Mouse (Mus musculus): ENCODE results near the gene Rgs8. TPM values are rescaled to one million over a fixed set of nuclear protein-coding genes. Genes with fewer than 3 reads are reported as not detected.

Rgs8 gene
- total RNA-seq, 2 experiments from 2014 or later: not detected

- no peak for DNase-seq
Observed at GRCm38 (mm10) chr1:153704996-153705395, 52.2 kb downstream of the Rgs8 start.

- DNase-seq: no peak
Observed at GRCm38 (mm10) chr1:153708626-153709025, 55.8 kb downstream of the Rgs8 start.

- DNase-seq: no peak
Observed at GRCm38 (mm10) chr1:153709451-153709850, 56.6 kb downstream of the Rgs8 start.

GRCm38 (mm10) chr1:153711544-153712262 is 58.9 kb downstream of the Rgs8 start:
- DNase-seq: no peak

GRCm38 (mm10) chr1:153712633-153713032 is 59.8 kb downstream of the Rgs8 start:
- DNase-seq: no peak

GRCm38 (mm10) chr1:153717990-153718389 is 65.2 kb downstream of the Rgs8 start:
- DNase-seq: no peak

- DNase-seq: no peak
Observed at GRCm38 (mm10) chr1:153720935-153721334, 68.1 kb downstream of the Rgs8 start.

GRCm38 (mm10) chr1:153721565-153722310 is 68.9 kb downstream of the Rgs8 start:
- DNase-seq: no peak

- DNase-seq: no peak
Observed at GRCm38 (mm10) chr1:153723426-153723825, 70.6 kb downstream of the Rgs8 start.

GRCm38 (mm10) chr1:153726636-153727035 is 73.8 kb downstream of the Rgs8 start:
- DNase-seq: no peak

- DNase-seq: no peak
Observed at GRCm38 (mm10) chr1:153729806-153730205, 77.0 kb downstream of the Rgs8 start.

GRCm38 (mm10) chr1:153730671-153731070 is 77.8 kb downstream of the Rgs8 start:
- DNase-seq: peak; percentile 79 to 88

GRCm38 (mm10) chr1:153733181-153733580 is 80.4 kb downstream of the Rgs8 start:
- DNase-seq: no peak

- DNase-seq: no peak
Observed at GRCm38 (mm10) chr1:153734866-153735265, 82.0 kb downstream of the Rgs8 start.

- DNase-seq: no peak
Observed at GRCm38 (mm10) chr1:153736096-153736495, 83.3 kb downstream of the Rgs8 start.

- no peak for DNase-seq
Observed at GRCm38 (mm10) chr1:153737101-153738085, 84.6 kb downstream of the Rgs8 start.

GRCm38 (mm10) chr1:153739437-153740015 is 86.7 kb downstream of the Rgs8 start:
- DNase-seq: no peak

GRCm38 (mm10) chr1:153740145-153740544 is 87.3 kb downstream of the Rgs8 start, which contains the start of gene Rgs16:
TSS of gene Rgs16 (plus strand) at chr1:153740349.
- peak; percentile 84 to 86 for DNase-seq

GRCm38 (mm10) chr1:153740775-153741400 is 88.1 kb downstream of the Rgs8 start:
- DNase-seq: no peak

- peak in 1 of 2 experiments; percentile 29 for DNase-seq
Observed at GRCm38 (mm10) chr1:153741551-153742316, 88.9 kb downstream of the Rgs8 start.
